Comparison of ENCODE assay signal across 20 mouse cellular contexts in genomic region chr6:87085026-87085425, GRCm38 (mm10). TPM values are rescaled to one million over a fixed set of nuclear protein-coding genes. Genes with fewer than 3 reads are reported as not detected.
DNase-seq lines count a peak whose midpoint lies in the region; ATAC-seq and TF ChIP-seq lines count a peak whose summit lies in the region.
"Had no signal": no experiment of that assay in that cellular context is flagged by ENCODE, and none has a peak within 500 bp of the region (broad histone marks: within the 10 kb centered on the region; RNA-seq: fewer than 3 reads in every experiment).

No protein-coding gene starts in this region.

- H3K27me3 ChIP-seq in liver, embryonic 14.5 days (ENCODE audit: control insufficient read depth, insufficient read depth, low read length), result no peaks in the 10 kb centered on the region
- no peaks in the 10 kb centered on the region for H3K27me3 ChIP-seq in midbrain, embryonic 15.5 days (replicated peaks)
- no peaks in the 10 kb centered on the region for H3K27me3 ChIP-seq in forebrain, embryonic 13.5 days
- H3K27me3 ChIP-seq: forebrain, embryonic 15.5 days; kidney, embryonic 15.5 days had no signal

- H3K4me3 ChIP-seq in liver, embryonic 14.5 days (ENCODE audit: insufficient read depth in 1 of 2, low read depth in 2 of 2, low read length in 2 of 2), result no peak overlapping the region
- no peak overlapping the region for H3K4me3 ChIP-seq in midbrain, embryonic 15.5 days
- H3K4me3 ChIP-seq in forebrain, embryonic 13.5 days, result no peak overlapping the region
- H3K4me3 ChIP-seq: erythroblast, embryonic 14.5 days; forebrain, embryonic 15.5 days; gastrocnemius, adult 2 months; heart, embryonic 10.5 days; kidney, embryonic 15.5 days had no signal

- H3K9me3 ChIP-seq in liver, embryonic 14.5 days (ENCODE audit: control insufficient read depth, low read length), result no peaks in the 10 kb centered on the region
- H3K9me3 ChIP-seq in midbrain, embryonic 15.5 days, result no peaks in the 10 kb centered on the region
- H3K9me3 ChIP-seq in forebrain, embryonic 13.5 days (replicated peaks), result no peaks in the 10 kb centered on the region
- H3K9me3 ChIP-seq: forebrain, embryonic 15.5 days; heart, embryonic 10.5 days; kidney, embryonic 15.5 days had no signal

- peak; percentile 99 for ATAC-seq in granulocyte monocyte progenitor cell, adult 5-6 weeks (replicated peaks; ENCODE audit: poor library complexity, severe bottlenecking)
- peak; percentile 82 for ATAC-seq in liver, embryonic 14.5 days (ENCODE audit: insufficient read depth)
- peak; percentile 65 for ATAC-seq in monocyte, adult 5-6 weeks (replicated peaks; ENCODE audit: insufficient number of reproducible peaks, low FRiP score, low TSS enrichment, poor library complexity, severe bottlenecking)
- no peak for ATAC-seq in midbrain, embryonic 15.5 days (replicated peaks)
- ATAC-seq in forebrain, embryonic 13.5 days, result no peak
- ATAC-seq: forebrain, embryonic 15.5 days had no signal

- H3K4me1 ChIP-seq in liver, embryonic 14.5 days (replicated peaks; ENCODE audit: control insufficient read depth in 2 of 2, insufficient read depth in 2 of 2, low read length in 1 of 2), result peaks cover 5 to 12% of the 10 kb centered on the region in 2 experiments
- no peaks in the 10 kb centered on the region for H3K4me1 ChIP-seq in midbrain, embryonic 15.5 days
- no peaks in the 10 kb centered on the region for H3K4me1 ChIP-seq in forebrain, embryonic 13.5 days
- H3K4me1 ChIP-seq: forebrain, embryonic 15.5 days; heart, embryonic 10.5 days; kidney, embryonic 15.5 days had no signal

- 4% methylated on average over 6 of the region's 6 CpGs for WGBS in liver, embryonic 14.5 days (ENCODE audit: insufficient replicate concordance)
- 92% methylated on average over 6 of the region's 6 CpGs for WGBS in midbrain, embryonic 15.5 days
- WGBS in forebrain, embryonic 13.5 days, result 90% methylated on average over 6 of the region's 6 CpGs

- H3K9ac ChIP-seq in liver, embryonic 14.5 days (replicated peaks), result no peak overlapping the region
- no peak overlapping the region for H3K9ac ChIP-seq in midbrain, embryonic 15.5 days
- H3K9ac ChIP-seq in forebrain, embryonic 13.5 days, result no peak overlapping the region
- H3K9ac ChIP-seq: forebrain, embryonic 15.5 days; kidney, embryonic 15.5 days had no signal

- DNase-seq in lung, postnatal 25 days (ENCODE audit: low spot score), result peak; percentile 24
- no peak for DNase-seq in lung, postnatal 14 days
- DNase-seq in liver, embryonic 14.5 days (ENCODE audit: low read depth in 3 of 3, low spot score in 3 of 3), result peak; percentile 55
- no peak for DNase-seq in cerebellum, adult 8-10 months
- DNase-seq: B cell, adult 2 months; cerebellum, postnatal 25 days; gastrocnemius, adult 2 months; heart, postnatal 4 days; right cerebral cortex, postnatal 25 days had no signal

- TF ChIP-seq EP300 in liver, embryonic 14.5 days (IDR thresholded peaks at IDR 0.05; ENCODE audit: low read depth), result peak; percentile 91

- TF ChIP-seq CTCF in liver, embryonic 14.5 days (IDR thresholded peaks at IDR 0.05; ENCODE audit: low read depth), result no peak

- no peak overlapping the region for H3K27ac ChIP-seq in liver, embryonic 14.5 days
- no peak overlapping the region for H3K27ac ChIP-seq in midbrain, embryonic 15.5 days
- no peak overlapping the region for H3K27ac ChIP-seq in forebrain, embryonic 13.5 days
- H3K27ac ChIP-seq: forebrain, embryonic 15.5 days; gastrocnemius, adult 2 months; heart, embryonic 10.5 days; kidney, embryonic 15.5 days had no signal

- peaks cover 5% of the 10 kb centered on the region for H3K36me3 ChIP-seq in liver, embryonic 14.5 days (replicated peaks; ENCODE audit: control insufficient read depth, insufficient read depth, low read depth)
- H3K36me3 ChIP-seq in midbrain, embryonic 15.5 days (replicated peaks), result peaks cover 34% of the 10 kb centered on the region
- H3K36me3 ChIP-seq in forebrain, embryonic 13.5 days (ENCODE audit: poor library complexity, severe bottlenecking), result peaks cover 89% of the 10 kb centered on the region

- no peak overlapping the region for H3K4me2 ChIP-seq in liver, embryonic 14.5 days (ENCODE audit: low read depth)
- no peak overlapping the region for H3K4me2 ChIP-seq in midbrain, embryonic 15.5 days
- no peak overlapping the region for H3K4me2 ChIP-seq in forebrain, embryonic 13.5 days
- H3K4me2 ChIP-seq: forebrain, embryonic 15.5 days; kidney, embryonic 15.5 days had no signal

RNA-seq across cellular contexts. Expression of gene D6Ertd527e, which starts 19.5 kb away (rescaled TPM):
- not detected in 2 replicates for total RNA-seq in granulocyte monocyte progenitor cell, adult 5-6 weeks (2014; fragmentation: Nextera tagmentation)
- not detected in 2 replicates for total RNA-seq in granulocyte monocyte progenitor cell, adult 5-6 weeks (2017)
- polyA plus RNA-seq in liver, embryonic 14.5 days (2012; rRNA removed), result 0.01 and 0.10 TPM in 2 replicates
- polyA plus RNA-seq in liver, embryonic 14.5 days (2014; fragmentation: Nextera tagmentation; extraction: Ambion mirVana), result not detected in 2 replicates
- 0.48 to 1.1 TPM (median 0.53 TPM) in 3 replicates for total RNA-seq in monocyte, adult 5-6 weeks (2017)
- 0.15 TPM in 1 of 2 replicates, not detected in the other for polyA plus RNA-seq in midbrain, embryonic 15.5 days (2015; fragmentation: Nextera tagmentation; extraction: Ambion mirVana)
- polyA plus RNA-seq in forebrain, embryonic 13.5 days (2015; fragmentation: Nextera tagmentation; extraction: Ambion mirVana), result 0.14 and 0.18 TPM in 2 replicates
- total RNA-seq: gastrocnemius, adult 2 months; heart, postnatal 4 days; left cerebral cortex, postnatal 36 days; liver, adult 2 months had no signal
- polyA plus RNA-seq: erythroblast, embryonic 14.5 days; forebrain, embryonic 15.5 days; heart, embryonic 10.5 days; liver, adult 2 months; neural tube, embryonic 14.5 days had no signal

RNA-seq across cellular contexts. Expression of gene Gfpt1, which starts 42.4 kb away (rescaled TPM):
- 17.9 and 23.4 TPM in 2 replicates for total RNA-seq in granulocyte monocyte progenitor cell, adult 5-6 weeks (2014; fragmentation: Nextera tagmentation)
- 22.4 and 26.8 TPM in 2 replicates for total RNA-seq in granulocyte monocyte progenitor cell, adult 5-6 weeks (2017)
- polyA plus RNA-seq in liver, embryonic 14.5 days (2012; rRNA removed), result 3.6 and 5.2 TPM in 2 replicates
- 5.5 and 5.9 TPM in 2 replicates for polyA plus RNA-seq in liver, embryonic 14.5 days (2014; fragmentation: Nextera tagmentation; extraction: Ambion mirVana)
- 109 to 144 TPM (median 109 TPM) in 3 replicates for total RNA-seq in monocyte, adult 5-6 weeks (2017)
- 25.0 and 27.7 TPM in 2 replicates for polyA plus RNA-seq in midbrain, embryonic 15.5 days (2015; fragmentation: Nextera tagmentation; extraction: Ambion mirVana)
- 17.3 and 17.9 TPM in 2 replicates for polyA plus RNA-seq in forebrain, embryonic 13.5 days (2015; fragmentation: Nextera tagmentation; extraction: Ambion mirVana)

Comparison
In these comparisons a context has a peak if more than half of its experiments do, and no peak if none do; other contexts are left out.
1. DNase-seq: peak in lung, postnatal 25 days (single experiment) and liver, embryonic 14.5 days (3 of 3); none in lung, postnatal 14 days (single experiment) and cerebellum, adult 8-10 months (single experiment).
2. ATAC-seq: peak in granulocyte monocyte progenitor cell, adult 5-6 weeks (single experiment), liver, embryonic 14.5 days (single experiment) and monocyte, adult 5-6 weeks (single experiment); none in midbrain, embryonic 15.5 days (single experiment) and forebrain, embryonic 13.5 days (single experiment).